Mouse (Mus musculus): Measurements from ENCODE around the gene Slc17a5.
"Not testable (repeated sequence)": the region's sequence is repeated elsewhere in the genome, so short reads cannot be mapped to it uniquely, and the experiment has no call there.

Slc17a5 gene

DNA sequence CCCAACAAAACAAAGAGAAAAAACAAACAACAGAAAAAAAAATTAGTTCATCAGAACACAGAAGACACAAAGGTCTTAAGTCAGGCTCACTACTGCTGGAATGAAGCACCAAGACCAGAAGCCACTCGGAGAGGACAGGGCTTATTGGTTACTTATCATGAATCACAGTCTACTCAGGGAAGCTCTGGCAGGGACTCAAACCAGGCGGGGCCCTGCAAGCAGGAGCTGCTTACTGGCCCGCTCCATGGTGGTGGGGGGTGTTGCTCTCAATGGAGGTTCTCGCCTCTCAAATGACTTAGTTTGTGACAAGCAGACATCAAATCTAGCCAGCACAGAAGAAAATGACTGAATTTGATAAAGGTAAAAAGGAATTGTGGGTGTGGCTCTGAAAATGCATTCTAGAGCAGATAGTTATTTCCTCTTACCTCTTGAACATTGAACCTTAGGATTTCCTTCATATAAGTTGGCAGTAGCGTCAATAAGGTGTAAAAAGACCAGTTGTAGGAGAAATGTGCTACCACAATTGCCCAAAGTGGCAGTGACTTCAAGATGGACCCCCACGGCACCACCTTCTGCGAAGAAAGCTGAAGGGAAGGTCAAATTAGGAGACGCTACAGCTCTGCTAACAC, 29.1 kb downstream of the Slc17a5 start:
- DNase-seq: no peak

DNA sequence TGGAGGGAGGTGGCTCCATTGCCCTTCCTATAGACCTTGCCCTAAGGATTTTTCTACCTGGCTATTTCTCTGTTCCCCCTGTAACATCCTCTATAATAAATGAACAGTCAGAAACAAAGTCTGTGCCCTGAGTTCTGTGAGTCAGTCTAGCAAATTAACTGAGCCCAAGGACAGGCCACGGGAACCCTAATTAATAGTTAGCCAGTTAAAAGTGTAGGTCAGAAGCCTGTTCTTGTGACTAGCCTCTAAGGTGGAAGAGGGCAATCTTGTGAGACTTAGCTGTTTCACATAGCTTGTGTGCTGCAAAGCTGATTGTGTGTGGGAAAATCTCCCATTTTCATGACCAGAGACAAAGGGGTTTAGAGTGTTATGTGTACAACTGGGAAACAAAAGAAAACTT, 30.8 kb downstream of the Slc17a5 start:
- DNase-seq: no peak

DNA sequence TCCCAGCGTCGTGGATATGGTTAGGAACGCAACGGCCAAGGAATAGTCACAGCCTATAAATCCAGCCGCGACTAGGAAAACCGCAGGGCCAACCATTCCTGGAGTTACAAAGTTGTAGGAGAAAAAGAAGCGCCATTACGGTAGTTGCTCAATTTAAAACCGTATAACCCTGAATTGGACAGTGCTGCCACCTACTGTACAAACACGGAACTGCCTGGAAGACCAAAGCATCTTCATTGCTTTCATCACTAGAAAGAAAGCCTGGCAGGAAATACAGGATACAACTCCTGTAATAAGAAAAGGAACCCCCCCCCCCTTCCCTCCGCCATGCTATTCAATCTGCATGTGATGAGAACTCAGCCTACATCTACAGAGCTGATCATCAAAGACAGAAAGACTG, 34.9 kb downstream of the Slc17a5 start:
- no peak for DNase-seq

DNA sequence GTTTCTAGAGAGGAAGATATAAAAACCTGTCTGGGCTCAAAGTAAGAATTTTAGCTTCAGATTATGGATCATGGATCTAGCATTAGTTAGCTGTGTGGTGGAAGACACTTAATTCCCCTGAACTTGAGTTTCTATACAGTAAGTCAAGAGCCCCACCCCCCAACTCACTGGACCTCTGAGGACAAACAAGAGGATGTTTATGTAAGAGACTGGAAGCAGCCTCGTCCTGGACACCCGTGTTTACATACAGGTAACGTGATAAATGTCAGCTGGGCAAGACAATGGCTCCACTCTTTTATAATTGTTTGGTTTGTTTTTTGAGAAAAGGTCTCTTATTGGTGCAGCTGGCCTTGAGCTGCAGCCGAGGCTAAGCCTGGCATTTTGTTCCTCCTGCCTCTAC, 36.1 kb downstream of the Slc17a5 start:
- DNase-seq: no peak

DNA sequence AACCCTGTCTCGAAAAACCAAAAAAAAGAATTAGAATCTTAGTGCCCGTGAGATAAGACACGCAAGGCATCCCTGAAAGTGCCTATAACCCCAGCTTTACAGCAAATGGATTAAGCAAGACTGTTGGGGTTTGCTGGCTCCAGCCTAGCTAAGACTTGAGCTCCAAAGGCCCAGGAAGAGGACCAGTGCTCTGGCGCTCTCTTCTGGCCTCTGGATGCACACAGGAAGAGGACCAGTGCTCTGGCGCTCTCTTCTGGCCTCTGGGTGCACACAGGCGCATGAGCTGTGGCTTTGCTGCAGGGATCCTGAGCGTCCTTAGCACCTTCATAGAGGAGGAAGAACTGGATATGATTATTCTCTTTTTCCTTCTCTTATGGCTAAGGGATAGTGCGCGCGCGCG, 40.1 kb downstream of the Slc17a5 start:
- no peak for DNase-seq

DNA sequence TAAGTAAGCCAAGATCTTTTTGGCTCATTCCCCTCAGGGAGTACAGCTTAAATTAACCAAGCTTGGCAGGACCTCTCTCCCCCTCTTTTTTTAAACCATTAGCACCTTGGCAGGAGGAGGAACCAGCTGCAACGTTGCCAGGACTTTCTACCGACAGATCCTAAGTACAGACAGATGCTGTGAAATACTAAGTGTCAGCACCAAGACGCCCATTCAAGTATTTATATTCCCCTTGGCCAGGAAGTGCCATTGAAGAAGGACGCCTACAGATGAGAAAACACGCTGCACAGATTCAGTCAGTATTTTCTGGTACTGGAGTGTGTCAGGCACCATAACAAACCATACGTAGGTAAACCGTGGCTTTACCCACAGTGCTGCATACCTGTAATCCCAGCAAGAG, 40.9 kb downstream of the Slc17a5 start:
- DNase-seq: peak; percentile 93

DNA sequence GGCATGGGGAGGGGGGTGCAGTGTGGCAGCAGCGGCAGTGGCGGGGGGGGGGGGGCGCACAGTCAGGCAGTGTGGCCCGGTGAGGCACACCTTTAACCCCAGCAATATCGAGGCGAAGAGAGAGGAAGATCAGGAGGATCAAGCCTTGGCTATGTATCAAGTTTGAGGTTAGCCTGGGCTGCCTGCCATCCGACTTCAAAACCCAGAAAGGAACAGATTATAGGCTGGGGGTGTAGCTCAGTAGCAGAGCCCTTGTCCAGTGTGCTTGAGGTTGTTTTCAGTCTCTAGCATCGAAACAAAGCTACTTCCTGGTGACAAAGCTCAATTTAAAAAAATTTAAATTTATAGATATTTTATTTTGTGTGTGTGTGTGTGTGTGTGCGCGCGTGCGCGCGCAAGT, 46.1 kb downstream of the Slc17a5 start:
- DNase-seq: no peak

DNA sequence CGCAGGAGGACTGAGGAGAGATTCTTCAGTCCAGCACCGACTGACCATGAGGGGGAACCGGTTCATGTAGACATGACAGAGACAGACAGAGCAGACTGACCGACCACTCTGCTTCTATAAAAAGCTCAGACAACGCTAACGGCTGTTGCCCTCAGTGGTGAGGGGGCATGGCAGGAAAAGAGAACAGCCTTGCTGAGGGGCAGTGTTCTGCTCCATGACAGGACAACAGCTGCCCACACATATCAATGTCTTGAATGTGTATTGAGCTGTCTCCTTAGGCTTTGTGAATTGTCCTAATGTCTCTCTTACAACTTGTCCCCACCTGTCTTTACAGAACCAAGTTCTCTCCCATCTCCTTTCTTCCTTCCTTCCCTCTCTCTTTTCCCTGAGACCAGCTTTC, 49.4 kb downstream of the Slc17a5 start:
- no peak for DNase-seq

DNA sequence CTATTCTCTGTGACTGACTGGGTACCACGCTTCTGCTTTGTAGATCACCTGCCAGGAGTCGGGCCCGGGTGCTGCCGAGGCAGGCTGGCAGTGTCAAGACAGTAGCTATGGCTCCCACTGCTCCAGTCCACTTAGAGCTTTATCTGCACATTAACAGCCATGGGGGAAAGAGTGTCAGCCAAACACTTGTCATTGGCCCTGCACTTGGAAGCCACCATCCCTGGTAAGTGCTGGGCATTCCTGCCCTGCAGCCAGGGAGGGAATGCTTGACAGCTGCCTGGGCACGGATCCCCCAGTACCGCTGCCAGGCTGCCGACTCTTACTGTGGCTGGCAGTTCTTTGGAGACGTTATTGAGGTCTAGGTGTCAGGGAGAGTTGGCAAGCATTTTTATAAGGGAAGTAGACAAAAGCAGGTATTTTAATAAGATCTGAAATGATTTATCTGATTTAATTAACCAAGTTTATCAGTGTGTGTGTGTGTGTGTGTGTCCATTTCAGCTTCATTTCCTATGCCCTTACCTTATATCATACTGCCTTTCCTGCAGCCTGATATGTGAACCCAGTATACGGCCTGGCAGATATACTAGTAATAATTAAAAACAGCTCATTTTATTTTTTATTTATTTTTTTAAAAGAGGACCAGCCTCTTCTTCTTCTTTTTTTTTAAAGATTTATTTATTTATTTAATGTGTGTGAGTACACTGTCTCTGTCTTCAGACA, 50.5 kb downstream of the Slc17a5 start:
- peak; percentile 99 for DNase-seq

DNA sequence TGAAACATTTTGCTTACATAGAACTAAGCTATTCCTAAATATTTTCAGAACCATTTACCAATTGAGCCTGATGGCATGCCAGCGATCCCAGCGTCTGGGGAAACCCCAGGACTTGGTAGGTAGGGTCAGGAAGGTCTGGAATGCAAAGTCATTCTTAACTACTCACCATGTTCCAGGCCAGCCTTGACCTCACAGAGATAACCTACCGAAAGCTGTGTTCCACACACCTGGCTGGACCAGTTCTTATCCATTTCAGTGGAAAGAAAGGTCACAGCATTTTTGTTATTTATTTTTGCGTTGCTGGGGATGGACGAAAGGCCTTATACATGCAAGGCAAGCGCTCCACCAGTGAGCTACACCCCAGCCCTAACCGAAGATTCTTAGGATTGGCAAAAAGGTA, 53.2 kb downstream of the Slc17a5 start:
- DNase-seq: no peak

DNA sequence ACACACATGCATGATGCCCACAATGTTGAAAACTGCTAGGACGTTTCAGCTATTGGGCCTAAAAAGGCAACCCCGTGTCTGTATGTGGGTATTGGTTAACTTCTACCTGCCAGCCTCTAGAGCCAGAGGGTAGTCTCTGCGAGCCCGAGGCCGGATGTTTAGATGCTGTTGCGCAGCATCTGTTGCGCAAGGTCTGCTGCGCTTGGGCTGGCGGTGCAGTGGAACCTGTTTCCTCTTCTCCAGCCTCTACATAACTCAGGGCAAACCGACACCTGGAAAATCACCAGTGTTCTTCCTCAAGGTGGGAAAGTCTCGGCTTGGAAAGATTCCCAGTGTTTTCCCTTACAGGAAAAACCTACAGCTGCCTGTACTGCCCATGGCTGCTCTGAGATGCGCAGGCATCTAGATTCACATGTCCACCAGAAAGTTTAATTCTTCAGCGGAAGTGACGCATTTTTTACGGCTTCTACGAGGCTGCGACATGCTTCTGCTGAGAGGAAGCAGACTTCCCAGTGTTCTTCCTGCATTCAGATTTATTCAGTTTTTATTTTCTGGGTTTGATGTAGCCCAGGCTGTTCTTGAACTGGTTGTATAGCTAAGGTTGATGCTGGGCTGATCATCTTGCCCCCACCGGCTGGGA, 54.4 kb downstream of the Slc17a5 start:
- DNase-seq: no peak

DNA sequence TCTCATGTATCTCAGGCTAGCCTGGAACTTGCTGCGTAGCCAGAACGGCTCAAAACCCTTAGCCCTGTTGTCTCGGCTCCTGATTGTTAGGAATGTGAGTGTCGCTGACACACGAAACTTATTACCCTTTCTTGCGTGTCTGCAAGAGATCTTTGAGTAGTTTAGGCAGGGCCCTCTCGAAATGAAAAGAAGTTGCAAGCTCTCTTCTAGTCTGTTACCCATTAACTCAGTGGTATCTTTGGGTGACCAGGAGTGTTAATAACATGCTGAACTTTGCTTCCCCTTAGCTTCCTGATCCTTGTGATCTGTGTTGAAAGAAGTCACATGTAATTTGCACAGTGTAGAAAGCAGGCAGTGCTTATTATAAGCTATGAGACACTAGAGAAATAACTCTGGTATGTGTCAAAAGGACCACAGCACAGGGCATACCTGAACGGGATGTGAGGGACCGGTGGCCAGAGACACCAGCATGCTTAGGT, 55.5 kb downstream of the Slc17a5 start:
- no peak for DNase-seq

DNA sequence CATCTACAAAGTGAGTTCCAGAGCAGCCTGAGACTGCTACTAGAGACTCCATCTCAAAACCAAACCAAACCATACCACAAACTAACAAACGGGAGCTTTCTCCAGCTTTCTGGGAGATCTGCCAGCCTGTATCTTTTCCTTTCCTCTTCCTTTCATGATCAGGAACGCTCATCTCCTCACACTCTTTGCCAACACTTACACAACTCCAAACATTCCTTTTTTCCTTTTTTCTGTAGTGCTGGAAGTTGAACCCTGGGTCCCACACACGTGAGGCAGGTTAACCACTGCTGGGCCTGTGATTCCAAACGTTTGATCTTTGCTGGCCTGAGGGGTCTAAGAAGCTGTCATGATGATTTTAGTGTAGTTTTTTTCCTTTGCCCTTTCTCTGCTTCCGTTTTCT, 56.0 kb downstream of the Slc17a5 start:
- no peak for DNase-seq

DNA sequence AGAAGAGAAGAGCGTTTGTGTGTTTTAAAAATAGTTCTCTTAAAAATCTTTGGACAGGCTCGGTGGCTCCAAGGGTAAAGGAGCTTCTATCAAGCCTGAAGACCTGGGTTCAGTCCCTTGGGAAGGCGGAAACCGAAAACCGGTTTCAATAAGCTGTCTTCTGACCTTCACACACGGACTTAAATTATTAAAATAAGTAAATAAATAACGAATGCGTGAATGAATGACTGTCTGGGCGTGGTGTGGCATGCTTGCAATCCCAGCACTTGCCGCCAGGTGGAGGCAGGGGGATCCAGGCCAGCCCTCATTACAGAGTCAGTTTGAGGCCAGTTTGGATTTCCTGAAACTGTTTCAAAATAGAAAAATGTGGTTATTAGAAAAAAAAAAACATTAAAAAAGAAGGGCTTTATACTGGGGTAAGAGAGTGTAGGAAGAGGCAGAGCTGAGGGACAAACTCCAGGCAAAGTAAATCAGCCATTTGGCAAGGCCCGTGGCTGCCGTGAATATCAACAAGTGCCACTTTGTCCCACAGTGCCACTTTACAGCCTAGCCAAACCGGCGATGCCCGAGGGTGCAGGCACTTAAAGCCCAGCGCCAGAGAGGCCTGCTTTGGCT, 60.0 kb downstream of the Slc17a5 start:
- peak; percentile 97 for DNase-seq

DNA sequence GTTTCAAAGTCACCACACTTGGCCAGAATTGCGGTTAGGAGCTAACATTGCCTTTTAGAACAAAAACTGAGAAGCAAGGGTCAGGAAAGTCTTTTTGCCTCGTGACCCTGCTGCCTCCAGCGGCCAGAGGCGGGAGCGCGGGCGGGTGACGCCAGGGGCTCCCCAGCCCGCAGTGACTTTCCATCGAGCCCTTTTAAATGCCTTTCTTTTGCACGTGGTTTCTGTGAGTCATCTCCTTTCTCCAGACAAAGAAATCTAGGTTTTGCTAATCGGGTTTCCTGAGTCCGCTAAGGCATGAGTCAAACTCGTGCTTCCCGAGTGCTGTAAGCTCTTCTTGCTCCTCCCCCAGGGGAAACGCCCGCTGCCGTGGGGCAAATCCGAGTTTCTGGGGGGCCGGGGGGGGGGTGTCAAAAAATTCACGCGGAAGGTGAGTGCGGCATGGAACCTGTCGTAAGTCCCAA, 60.5 kb downstream of the Slc17a5 start:
- DNase-seq: peak; percentile 98

DNA sequence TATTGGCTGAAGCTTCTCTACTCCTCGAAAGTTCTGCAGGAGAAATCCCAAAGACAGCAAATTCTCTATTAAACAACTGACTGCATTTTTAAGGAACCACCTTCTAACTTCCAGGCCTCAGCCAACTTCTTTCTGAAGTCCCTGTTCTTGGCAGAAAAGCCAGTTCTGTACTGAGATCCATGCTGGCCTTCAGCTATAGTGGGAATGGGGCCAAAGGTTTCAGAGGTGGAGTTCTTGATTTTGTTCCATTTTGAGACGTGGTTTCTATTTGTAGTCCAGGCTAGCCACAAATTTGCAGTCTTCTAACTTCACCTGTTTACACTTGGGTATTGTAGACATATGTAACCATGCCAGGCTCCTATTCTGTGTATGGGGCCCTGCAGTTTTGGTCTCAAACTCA, 61.6 kb downstream of the Slc17a5 start:
- DNase-seq: no peak

DNA sequence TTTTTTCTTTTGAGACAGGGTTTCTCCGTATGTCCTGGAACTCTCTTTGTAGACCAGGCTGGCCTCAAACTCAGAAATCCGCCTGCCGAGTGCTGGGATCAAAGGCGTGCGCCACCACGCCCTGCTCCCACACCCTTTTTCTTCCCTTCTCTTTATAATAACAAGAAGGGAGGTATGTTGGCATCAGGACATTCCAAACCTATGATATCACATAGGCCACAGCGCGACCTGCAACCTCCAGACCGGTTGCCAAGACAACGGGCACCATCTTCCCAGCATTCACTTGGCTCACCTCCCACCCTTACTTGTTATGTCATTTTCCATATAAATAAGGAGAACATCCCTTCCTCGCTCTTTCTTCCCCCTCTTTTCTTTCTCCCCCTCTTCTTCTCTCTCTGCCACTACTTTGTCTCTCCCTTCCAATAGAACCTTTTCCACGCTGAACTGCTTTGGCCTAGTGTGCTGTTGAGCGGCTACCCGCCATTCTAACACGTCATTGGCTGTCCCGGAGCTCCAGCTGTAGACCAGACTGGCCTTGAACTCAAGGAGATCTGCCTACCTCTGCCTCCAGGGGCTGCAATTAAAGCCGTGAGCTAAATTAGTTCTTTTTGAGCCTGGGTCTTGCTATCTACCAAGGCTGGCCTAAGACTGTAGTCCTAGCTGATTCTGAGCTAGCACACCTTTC, 62.2 kb downstream of the Slc17a5 start:
- DNase-seq: no peak

DNA sequence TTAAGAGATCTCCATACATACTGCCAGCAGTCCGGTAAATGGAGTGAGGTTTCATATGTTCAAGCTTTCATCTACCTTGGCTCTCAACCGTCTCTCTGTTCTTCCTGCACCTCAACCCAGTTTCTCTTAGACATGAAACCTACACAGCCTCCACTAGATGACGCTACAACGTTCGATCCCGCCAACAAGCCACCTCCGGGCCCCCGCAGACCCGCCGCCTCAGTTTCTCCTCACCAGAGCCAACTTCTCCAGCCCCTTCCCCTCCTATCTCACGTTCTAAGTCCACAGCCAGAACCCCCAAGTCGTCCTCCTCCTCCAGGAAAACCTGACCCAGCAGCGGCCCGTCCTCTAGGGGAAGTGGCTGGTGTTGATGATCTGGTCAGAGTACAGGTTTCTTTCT, 66.2 kb downstream of the Slc17a5 start:
- peak; percentile 91 for DNase-seq

DNA sequence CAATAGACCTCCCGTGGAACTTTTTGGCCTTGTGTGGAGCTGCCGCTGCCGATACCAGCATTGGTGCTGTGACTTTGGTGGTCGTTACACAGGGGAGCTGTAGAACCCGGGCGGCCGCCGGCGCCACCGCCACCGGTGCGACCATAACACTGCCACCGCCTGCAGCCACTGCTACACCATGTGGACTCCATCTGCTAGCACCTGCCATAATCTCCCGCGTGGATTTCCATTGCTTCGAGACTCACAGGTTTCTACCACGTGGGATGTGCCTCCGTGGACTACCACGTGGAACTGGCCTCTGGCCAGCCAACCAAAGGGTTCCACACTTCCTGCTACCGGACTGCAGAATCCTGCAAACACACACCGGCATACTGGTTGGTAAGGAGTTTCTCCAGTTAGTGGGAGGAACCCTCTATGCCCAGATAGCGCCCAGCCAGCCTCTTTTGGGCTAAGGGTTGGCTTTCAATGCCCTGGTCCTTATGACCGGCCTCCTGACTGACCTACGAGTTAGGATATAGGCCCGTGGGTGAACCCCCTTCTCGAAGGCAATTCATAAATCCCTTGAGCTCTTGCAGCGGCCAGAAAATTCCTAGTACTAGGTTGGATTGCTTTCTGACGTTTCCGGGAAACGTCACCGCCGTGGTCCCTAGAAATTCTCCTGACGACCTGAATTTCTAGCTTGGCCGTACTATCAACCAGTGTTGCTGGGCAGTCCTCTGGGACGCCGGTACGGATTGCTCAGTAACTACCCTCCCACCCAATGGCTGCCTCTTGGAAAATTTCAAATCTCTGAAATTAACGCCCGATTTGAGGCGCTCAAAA, 66.8 kb downstream of the Slc17a5 start:
- peak; percentile 97 for DNase-seq

DNA sequence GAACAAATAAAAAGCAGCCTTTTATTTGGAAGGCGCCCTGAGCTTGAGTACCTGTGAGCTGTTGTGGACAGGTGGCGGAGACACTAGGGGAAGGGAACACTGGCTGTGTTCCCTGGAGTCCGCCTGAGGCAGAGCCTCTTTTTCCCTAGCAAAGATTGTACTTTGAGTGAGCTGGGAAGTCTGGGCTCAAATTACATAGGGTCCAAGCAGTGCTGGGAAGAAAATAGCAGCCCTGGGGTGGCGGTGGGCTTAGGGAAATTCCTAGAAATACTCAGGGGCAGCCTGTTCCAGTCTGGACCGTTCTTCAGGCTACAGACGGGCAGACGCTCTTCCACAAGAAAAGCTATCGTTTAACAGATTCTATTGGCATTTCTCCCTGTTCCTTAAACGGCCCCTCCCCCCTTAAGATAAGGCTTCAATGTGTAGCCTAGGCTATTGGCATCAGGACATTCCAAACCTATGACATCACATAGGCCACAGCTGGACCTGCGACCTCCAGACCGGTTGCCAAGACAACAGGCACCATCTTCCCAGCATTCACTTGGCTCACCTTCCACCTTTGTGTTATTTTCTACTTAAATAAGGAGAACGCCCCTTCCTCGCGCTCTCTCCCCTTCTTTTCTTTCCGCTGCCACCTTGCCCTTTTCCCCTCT, 67.6 kb downstream of the Slc17a5 start:
- no peak for DNase-seq

DNA sequence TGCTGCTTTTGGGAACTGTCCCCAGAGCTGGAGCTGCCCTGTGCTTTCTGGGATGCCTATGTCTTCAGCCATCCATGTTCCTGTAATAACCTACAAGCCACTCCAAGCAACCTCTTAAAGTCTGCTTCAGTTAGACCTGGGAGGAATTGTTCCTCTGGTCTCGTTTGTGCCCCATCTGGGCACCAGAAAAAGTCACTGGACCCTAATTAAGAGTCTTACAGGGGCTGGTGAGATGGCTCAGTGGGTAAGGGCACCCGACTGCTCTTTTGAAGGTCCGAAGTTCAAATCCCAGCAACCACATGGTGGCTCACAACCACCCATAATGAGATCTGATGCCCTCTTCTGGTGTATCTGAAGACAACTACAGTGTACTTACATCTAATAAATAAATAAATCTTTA, 70.6 kb downstream of the Slc17a5 start:
- not testable (repeated sequence) for DNase-seq

DNA sequence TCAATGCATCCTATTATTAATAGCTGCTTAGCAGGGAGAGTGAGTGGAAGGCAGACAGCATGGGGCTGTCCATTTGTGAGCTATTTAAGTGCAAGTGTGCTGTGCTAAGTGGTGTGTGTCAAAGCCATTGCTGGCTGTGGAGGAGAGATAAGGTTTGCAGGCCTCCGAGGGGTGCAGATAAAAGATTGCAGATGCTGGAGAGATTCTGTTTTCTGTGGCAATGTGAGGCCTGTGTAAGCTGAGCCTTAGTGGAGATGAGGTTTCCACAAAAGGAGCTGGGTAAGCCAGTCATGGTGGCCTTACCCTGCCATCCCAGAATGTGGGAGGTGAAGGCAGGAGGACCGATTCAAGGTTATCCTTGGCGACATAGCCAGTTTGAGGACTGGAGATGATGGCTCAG, 71.7 kb downstream of the Slc17a5 start:
- peak; percentile 48 for DNase-seq

Data from heart, adult 11 months (tissue).